Comparison of ENCODE assay signal across 21 mouse cellular contexts in the genomic region with DNA sequence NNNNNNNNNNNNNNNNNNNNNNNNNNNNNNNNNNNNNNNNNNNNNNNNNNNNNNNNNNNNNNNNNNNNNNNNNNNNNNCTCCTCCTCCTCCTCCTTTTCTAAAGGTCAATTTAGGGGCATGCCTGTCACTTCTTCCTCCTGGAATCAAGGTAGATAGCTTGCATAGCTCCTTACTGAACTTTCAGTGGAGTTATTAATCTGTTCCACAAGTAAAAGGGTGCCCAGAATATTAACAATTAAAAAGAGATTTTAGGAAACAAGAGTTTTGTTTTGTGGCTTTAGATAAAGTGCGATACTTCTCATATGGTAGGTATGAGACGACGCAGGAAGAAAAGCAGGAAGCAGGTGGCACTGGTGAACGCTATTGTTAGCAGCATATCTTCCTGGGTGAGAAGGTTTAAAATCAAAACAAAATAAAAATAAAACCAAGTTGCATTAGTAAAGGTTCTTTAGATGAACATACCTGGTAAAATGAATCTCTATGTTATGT. TPM values are rescaled to one million over a fixed set of nuclear protein-coding genes. Genes with fewer than 3 reads are reported as not detected.
A peak's percentile ranks its signal among the peaks of the same experiment; 100 is the strongest.
DNase-seq lines count a peak whose midpoint lies in the region; ATAC-seq and TF ChIP-seq lines count a peak whose summit lies in the region.
"Had no signal": no experiment of that assay in that cellular context is flagged by ENCODE, and none has a peak within 500 bp of the region (broad histone marks: within the 10 kb centered on the region; RNA-seq: fewer than 3 reads in every experiment).

No protein-coding gene starts in this region.

- DNase-seq in liver, embryonic 14.5 days (ENCODE audit: low read depth in 3 of 3, low spot score in 3 of 3): no peak
- DNase-seq in liver: no peak
- DNase-seq in CD4-positive helper T cell, adult 2 months (ENCODE audit: low read depth, low spot score): peak; percentile 23
- no peak for DNase-seq in G1E (ENCODE audit: low spot score)
- DNase-seq in adrenal gland, postnatal 36 days: no peak
- DNase-seq in kidney, postnatal 14 days: no peak
- DNase-seq: adrenal gland, adult 8-10 months; cerebellum, adult 9-10 months; gastrocnemius, postnatal 36 days; heart, postnatal 14 days; kidney, adult 11 months; left cerebral cortex, postnatal 4 days; right cerebral cortex, postnatal 4 days had no signal

- no peaks in the 10 kb centered on the region for H3K36me3 ChIP-seq in liver, embryonic 14.5 days (replicated peaks; ENCODE audit: control insufficient read depth, insufficient read depth, low read depth)
- H3K36me3 ChIP-seq in G1E (replicated peaks): no peaks in the 10 kb centered on the region
- no peaks in the 10 kb centered on the region for H3K36me3 ChIP-seq in intestine, postnatal 0 days (ENCODE audit: control insufficient read depth, insufficient read depth)
- H3K36me3 ChIP-seq in forebrain, embryonic 12.5 days (replicated peaks): no peaks in the 10 kb centered on the region
- H3K36me3 ChIP-seq: embryonic facial prominence, embryonic 13.5 days; forebrain, embryonic 15.5 days; heart, embryonic 10.5 days; hindbrain, embryonic 13.5 days; lung, embryonic 15.5 days had no signal

- no peak for ATAC-seq in liver, embryonic 14.5 days (ENCODE audit: insufficient read depth)
- no peak for ATAC-seq in G1E (ENCODE audit: extremely low read depth, insufficient number of reproducible peaks, low FRiP score, poor library complexity, severe bottlenecking)
- no peak for ATAC-seq in intestine, postnatal 0 days
- ATAC-seq in forebrain, embryonic 12.5 days (ENCODE audit: low FRiP score): no peak
- ATAC-seq: forebrain, embryonic 15.5 days had no signal

- peak overlapping the region; percentile 37 for H3K4me2 ChIP-seq in liver, embryonic 14.5 days (ENCODE audit: low read depth)
- H3K4me2 ChIP-seq in intestine, postnatal 0 days (replicated peaks; ENCODE audit: low read depth): 0 out of 2 replicates have a peak overlapping the region, but pooled peaks have one; percentile 28
- no peak overlapping the region for H3K4me2 ChIP-seq in forebrain, embryonic 12.5 days
- H3K4me2 ChIP-seq: embryonic facial prominence, embryonic 13.5 days; forebrain, embryonic 15.5 days; hindbrain, embryonic 13.5 days; liver, embryonic 11.5 days; lung, embryonic 15.5 days had no signal

- no peaks in the 10 kb centered on the region for H3K27me3 ChIP-seq in liver, embryonic 14.5 days (ENCODE audit: control insufficient read depth, insufficient read depth, low read length)
- no peaks in the 10 kb centered on the region for H3K27me3 ChIP-seq in G1E (ENCODE audit: insufficient read depth, low read length)
- no peaks in the 10 kb centered on the region for H3K27me3 ChIP-seq in intestine, postnatal 0 days (replicated peaks; ENCODE audit: control insufficient read depth, insufficient read depth, low read length)
- no peaks in the 10 kb centered on the region for H3K27me3 ChIP-seq in forebrain, embryonic 12.5 days
- H3K27me3 ChIP-seq: embryonic facial prominence, embryonic 13.5 days; forebrain, embryonic 15.5 days; hindbrain, embryonic 13.5 days; lung, embryonic 15.5 days had no signal

- TF ChIP-seq CTCF in liver, embryonic 14.5 days (IDR thresholded peaks at IDR 0.05; ENCODE audit: low read depth): no peak
- no peak for TF ChIP-seq CTCF in G1E (IDR thresholded peaks at IDR 0.05; ENCODE audit: low read depth, low read length)
- TF ChIP-seq CTCF in intestine, postnatal 0 days (IDR thresholded peaks at IDR 0.05; ENCODE audit: low read depth): no peak

- TF ChIP-seq EP300 in liver, embryonic 14.5 days (IDR thresholded peaks at IDR 0.05; ENCODE audit: low read depth): no peak

- 26% methylated on average over 4 of the region's 4 CpGs for WGBS in liver, embryonic 14.5 days (ENCODE audit: insufficient replicate concordance)
- 33% methylated on average over 4 of the region's 4 CpGs for WGBS in intestine, postnatal 0 days
- 77% methylated on average over 4 of the region's 4 CpGs for WGBS in forebrain, embryonic 12.5 days

- H3K27ac ChIP-seq in liver, embryonic 14.5 days: no peak overlapping the region
- H3K27ac ChIP-seq in intestine, postnatal 0 days (ENCODE audit: low read depth, low read length): no peak overlapping the region
- no peak overlapping the region for H3K27ac ChIP-seq in forebrain, embryonic 12.5 days
- H3K27ac ChIP-seq: embryonic facial prominence, embryonic 13.5 days; forebrain, embryonic 15.5 days; heart, embryonic 10.5 days; hindbrain, embryonic 13.5 days; lung, embryonic 15.5 days had no signal

- H3K9ac ChIP-seq in liver, embryonic 14.5 days (replicated peaks): no peak overlapping the region
- no peak overlapping the region for H3K9ac ChIP-seq in intestine, postnatal 0 days (ENCODE audit: low read depth, low read length)
- H3K9ac ChIP-seq in forebrain, embryonic 12.5 days: no peak overlapping the region
- H3K9ac ChIP-seq: embryonic facial prominence, embryonic 13.5 days; forebrain, embryonic 15.5 days; hindbrain, embryonic 13.5 days; lung, embryonic 15.5 days had no signal

- no peaks in the 10 kb centered on the region for H3K4me1 ChIP-seq in liver, embryonic 14.5 days (replicated peaks; ENCODE audit: control insufficient read depth in 2 of 2, insufficient read depth in 2 of 2, low read length in 1 of 2)
- H3K4me1 ChIP-seq in G1E (ENCODE audit: insufficient read depth, low read depth, low read length): peaks cover 7% of the 10 kb centered on the region; the same call in 1 of the 2 replicates
- no peaks in the 10 kb centered on the region for H3K4me1 ChIP-seq in intestine, postnatal 0 days (replicated peaks; ENCODE audit: control insufficient read depth, insufficient read depth, low read length)
- no peaks in the 10 kb centered on the region for H3K4me1 ChIP-seq in forebrain, embryonic 12.5 days
- H3K4me1 ChIP-seq: embryonic facial prominence, embryonic 13.5 days; forebrain, embryonic 15.5 days; heart, embryonic 10.5 days; hindbrain, embryonic 13.5 days; lung, embryonic 15.5 days had no signal

- no peaks in the 10 kb centered on the region for H3K9me3 ChIP-seq in liver, embryonic 14.5 days (ENCODE audit: control insufficient read depth, low read length)
- 0 out of 2 replicates have a peak, but pooled peaks cover 3% of the 10 kb centered on the region for H3K9me3 ChIP-seq in G1E (replicated peaks)
- peaks cover 13% of the 10 kb centered on the region for H3K9me3 ChIP-seq in intestine, postnatal 0 days (ENCODE audit: control insufficient read depth)
- H3K9me3 ChIP-seq in forebrain, embryonic 12.5 days: peaks cover 11% of the 10 kb centered on the region

- H3K4me3 ChIP-seq in liver, embryonic 14.5 days (ENCODE audit: insufficient read depth in 1 of 2, low read depth in 2 of 2, low read length in 2 of 2): no peak overlapping the region
- H3K4me3 ChIP-seq in G1E (ENCODE audit: low read depth, low read length): peak overlapping the region; percentile 49; the same call in 1 of the 2 replicates
- H3K4me3 ChIP-seq in intestine, postnatal 0 days (ENCODE audit: low read depth, low read length): no peak overlapping the region
- no peak overlapping the region for H3K4me3 ChIP-seq in forebrain, embryonic 12.5 days (replicated peaks)
- H3K4me3 ChIP-seq: embryonic facial prominence, embryonic 13.5 days; forebrain, embryonic 15.5 days; heart, embryonic 10.5 days; hindbrain, embryonic 13.5 days; lung, embryonic 15.5 days had no signal

RNA-seq across cellular contexts. Expression of a gene that starts 54.4 kb away (rescaled TPM):
- polyA plus RNA-seq in liver, embryonic 14.5 days (2012; rRNA removed): 1.6 and 2.7 TPM in 2 replicates
- polyA plus RNA-seq in liver, embryonic 14.5 days (2014; fragmentation: Nextera tagmentation; extraction: Ambion mirVana): 1.9 and 2.4 TPM in 2 replicates
- total RNA-seq in G1E (2014; fragmentation: Nextera tagmentation): 17.5 and 19.3 TPM in 2 replicates
- 25.6 and 30.5 TPM in 2 replicates for total RNA-seq in G1E (2017)
- polyA plus RNA-seq in G1E (2012): 0.31 and 0.50 TPM in 2 replicates
- polyA plus RNA-seq in intestine, postnatal 0 days (2015; fragmentation: Nextera tagmentation; extraction: Ambion mirVana): 18.5 and 19.8 TPM in 2 replicates
- 10 to 100 TPM; 14.6 to 21.4 TPM for total RNA-seq in adrenal gland, postnatal 36 days (2021)
- polyA plus RNA-seq in forebrain, embryonic 12.5 days (2016; fragmentation: Nextera tagmentation; extraction: Ambion mirVana): 8.1 and 9.2 TPM in 2 replicates
